Mouse (Mus musculus): Measurements from ENCODE around the gene Artn.

The Artn gene

GRCm38 (mm10) chr4:117929391-117929881 lies at the start of gene Artn:
Gene Artn (minus strand): TSS chr4:117929763.
- in situ Hi-C loops (cut with MboI, MseI) = loop anchor here (5.0 kb wide), 1 partner anchor 148 kb away; no protein-coding TSS in a partner anchor

DNA sequence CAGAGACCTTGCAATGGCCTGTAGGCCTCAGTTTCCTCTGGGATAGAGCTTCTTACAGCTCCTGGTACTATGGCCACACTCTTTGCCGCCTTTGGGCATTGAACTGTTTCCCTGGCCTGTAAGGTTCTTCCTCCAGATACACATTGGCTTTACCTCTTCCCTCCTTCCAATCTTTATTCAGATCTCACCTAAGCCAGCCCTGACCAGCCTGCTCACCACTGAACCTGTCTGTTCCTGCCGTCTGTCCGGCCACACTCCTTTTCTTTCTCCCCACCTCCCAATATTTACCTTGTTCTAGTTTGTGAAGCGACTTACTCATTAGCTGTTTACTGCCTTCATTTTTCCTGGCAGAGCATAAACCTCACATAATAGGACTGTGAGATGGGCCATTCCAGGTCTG lies 49.6 kb upstream of the Artn start:
- in situ Hi-C loops (cut with MboI, MseI) = no loop called here

DNA sequence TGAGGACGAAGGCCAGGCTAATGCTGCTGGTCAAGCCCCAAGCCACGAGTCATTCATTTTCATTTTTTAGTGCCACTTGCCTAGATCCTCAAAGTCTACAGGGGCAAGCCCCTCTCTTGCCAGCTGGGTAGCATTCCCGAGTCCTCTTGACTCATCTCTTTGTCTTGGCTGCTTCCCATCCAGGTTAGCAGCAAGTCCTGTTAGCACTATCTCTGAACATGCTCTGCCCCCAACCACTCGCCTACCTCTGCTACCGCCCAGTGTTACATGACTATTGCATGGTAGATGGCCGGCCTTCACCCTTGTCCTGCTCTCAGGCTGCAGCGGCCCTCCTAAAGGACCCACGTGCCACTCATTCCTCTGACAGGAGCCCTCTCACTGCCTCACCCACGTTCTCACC lies 48.7 kb upstream of the Artn start:
- in situ Hi-C loops (cut with MboI, MseI) = no loop called here

GRCm38 (mm10) chr4:117977841-117978240 lies 48.3 kb upstream of the Artn start:
- in situ Hi-C loops (cut with MboI, MseI) = no loop called here

GRCm38 (mm10) chr4:117977371-117977770 lies 47.8 kb upstream of the Artn start:
- in situ Hi-C loops (cut with MboI, MseI) = no loop called here

GRCm38 (mm10) chr4:117975820-117976219 lies 46.3 kb upstream of the Artn start:
- in situ Hi-C loops (cut with MboI, MseI) = no loop called here

DNA sequence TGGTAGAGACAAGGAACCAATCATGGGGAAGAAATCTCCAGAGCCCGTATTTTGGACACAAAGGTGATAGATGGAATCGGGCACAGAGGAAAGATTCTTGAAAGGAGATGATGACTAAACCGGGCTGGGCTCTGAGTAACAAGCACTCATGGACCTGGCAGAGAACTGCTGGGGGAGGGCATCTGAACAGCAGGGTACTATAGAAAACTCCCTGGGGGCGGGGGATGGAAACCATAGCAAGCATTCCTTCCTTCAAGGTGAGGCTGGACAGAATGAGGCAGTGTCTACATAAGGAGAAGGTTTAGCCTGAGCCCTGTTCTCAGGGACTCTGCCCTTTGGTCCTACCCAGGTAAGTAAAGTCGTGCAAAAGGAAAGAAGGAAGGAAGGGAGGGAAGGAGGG lies 45.2 kb upstream of the Artn start:
- in situ Hi-C loops (cut with MboI, MseI) = no loop called here

DNA sequence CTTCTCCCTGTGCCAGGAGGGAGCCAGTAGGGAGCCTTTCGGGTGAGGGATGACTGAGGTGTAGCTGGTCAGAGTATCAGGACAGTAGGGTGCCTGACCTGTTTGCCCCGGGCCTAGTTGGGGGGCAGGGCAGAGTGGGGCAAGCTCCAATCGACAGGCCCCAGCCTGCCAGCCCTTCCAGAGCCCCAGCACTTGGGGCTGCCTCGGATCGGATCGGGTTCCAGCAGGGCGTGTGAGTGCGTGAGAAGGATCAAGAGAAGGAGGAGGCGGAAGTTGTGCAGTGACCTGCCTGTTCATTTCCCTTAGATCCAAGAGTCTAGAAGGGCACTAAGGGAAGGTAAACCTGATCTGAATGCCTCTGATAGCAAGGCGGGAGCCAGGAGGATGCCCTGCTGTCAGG lies 43.4 kb upstream of the Artn start:
- in situ Hi-C loops (cut with MboI, MseI) = no loop called here

- in situ Hi-C loops (cut with MboI, MseI) = no loop called here
These were observed 34.9 kb upstream of the Artn start for GRCm38 (mm10) chr4:117964346-117965025.

DNA sequence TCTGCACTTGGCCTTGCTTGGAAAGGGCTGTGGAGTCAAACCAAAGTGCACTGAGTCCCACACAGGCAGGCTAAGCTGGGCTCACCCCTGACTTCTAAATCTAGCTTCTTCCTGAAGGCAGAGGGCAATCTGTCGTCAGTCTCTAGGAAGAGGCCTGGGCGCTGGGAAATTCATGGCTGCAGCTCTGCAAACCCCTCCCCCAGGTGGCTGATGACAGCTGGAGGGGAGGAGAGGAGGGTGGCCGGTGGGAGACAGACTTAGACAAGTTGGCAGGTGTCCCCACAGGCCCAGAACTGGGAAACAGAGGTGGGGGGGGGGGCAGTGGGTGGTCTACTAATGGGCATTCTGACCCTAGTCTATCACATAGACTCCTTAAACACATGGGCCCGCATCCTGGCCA lies 27.9 kb upstream of the Artn start:
- in situ Hi-C loops (cut with MboI, MseI) = no loop called here

DNA sequence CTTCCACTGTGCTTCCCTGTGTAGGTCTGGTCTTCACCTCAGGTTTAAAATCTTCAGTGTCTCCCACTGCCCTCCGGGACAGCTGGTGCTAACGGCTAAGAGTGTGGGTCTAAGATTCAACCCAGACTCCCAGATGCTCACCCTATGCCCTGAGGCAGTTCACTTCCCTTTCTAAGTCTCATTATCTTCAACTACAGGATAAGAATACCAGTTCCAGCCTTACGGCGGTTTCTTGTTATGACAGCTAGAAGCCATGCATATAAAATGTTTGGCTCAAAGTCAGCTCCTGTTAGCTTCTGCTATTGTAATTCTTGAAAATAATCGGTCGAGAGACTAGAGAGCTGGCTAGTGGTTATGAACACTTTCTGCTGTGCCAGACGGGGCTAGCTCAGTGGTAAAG lies 17.9 kb upstream of the Artn start:
- in situ Hi-C loops (cut with MboI, MseI) = no loop called here

- in situ Hi-C loops (cut with MboI, MseI) = no loop called here
These were observed 17.2 kb upstream of the Artn start for GRCm38 (mm10) chr4:117946639-117947305.

DNA sequence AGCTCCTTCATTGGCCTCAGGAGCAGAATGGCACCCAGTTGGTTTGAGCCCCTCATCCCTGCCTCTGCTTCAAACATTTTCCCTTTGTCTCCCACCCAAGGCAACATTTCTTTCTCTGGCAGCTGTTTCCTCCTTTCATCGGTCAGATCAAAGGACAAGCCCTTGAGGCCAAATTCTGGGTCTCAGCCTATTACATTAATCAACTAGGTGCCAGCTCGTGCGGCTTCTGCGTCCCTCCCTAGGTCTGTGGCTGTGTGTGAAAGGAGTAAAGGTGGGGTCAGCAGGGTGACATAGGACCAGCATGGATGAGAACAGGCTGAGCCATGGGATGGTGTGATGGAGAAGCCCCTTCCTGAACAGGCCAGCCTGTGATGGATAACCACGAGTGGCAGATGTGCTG lies 13.8 kb upstream of the Artn start:
- in situ Hi-C loops (cut with MboI, MseI) = no loop called here

- in situ Hi-C loops (cut with MboI, MseI) = no loop called here
These were observed 7.4 kb upstream of the Artn start for GRCm38 (mm10) chr4:117936964-117937363.

- in situ Hi-C loops (cut with MboI, MseI) = no loop called here
These were observed 4.5 kb upstream of the Artn start for GRCm38 (mm10) chr4:117934081-117934480.

GRCm38 (mm10) chr4:117933248-117933647 lies 3.7 kb upstream of the Artn start:
- in situ Hi-C loops (cut with MboI, MseI) = no loop called here

DNA sequence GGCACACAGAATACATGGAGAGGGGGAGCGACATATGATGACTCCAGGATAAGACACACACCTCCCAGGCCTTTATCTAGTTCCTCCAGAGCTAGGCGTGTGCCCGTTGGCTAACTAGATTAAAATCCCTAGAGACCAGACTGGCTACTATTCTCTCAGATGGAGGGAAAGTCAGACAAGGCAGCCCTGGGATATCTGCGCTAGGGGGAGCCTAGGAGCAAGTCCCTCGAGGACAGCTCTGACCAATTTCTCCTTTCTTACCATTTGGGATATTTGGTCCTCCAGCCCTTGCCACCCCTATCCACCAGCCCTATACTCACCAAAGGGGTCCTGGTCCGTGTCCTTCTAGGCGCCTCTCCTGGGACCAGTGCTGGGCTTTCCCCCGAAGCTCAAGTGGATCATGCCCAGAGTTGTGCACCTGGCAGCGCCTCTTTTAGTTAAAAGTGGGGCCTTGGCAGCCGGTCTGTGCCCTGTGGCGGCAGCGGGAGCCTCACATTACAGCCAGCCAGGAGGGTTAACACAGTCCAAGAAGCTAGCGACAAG lies 793 bp downstream of the Artn start:
- in situ Hi-C loops (cut with MboI, MseI) = loop anchor here (5.0 kb wide), 1 partner anchor 149 kb away; no protein-coding TSS in a partner anchor

GRCm38 (mm10) chr4:117928234-117928633 lies 1.3 kb downstream of the Artn start:
- in situ Hi-C loops (cut with MboI, MseI) = loop anchor here (5.0 kb wide), 1 partner anchor 149 kb away; no protein-coding TSS in a partner anchor

DNA sequence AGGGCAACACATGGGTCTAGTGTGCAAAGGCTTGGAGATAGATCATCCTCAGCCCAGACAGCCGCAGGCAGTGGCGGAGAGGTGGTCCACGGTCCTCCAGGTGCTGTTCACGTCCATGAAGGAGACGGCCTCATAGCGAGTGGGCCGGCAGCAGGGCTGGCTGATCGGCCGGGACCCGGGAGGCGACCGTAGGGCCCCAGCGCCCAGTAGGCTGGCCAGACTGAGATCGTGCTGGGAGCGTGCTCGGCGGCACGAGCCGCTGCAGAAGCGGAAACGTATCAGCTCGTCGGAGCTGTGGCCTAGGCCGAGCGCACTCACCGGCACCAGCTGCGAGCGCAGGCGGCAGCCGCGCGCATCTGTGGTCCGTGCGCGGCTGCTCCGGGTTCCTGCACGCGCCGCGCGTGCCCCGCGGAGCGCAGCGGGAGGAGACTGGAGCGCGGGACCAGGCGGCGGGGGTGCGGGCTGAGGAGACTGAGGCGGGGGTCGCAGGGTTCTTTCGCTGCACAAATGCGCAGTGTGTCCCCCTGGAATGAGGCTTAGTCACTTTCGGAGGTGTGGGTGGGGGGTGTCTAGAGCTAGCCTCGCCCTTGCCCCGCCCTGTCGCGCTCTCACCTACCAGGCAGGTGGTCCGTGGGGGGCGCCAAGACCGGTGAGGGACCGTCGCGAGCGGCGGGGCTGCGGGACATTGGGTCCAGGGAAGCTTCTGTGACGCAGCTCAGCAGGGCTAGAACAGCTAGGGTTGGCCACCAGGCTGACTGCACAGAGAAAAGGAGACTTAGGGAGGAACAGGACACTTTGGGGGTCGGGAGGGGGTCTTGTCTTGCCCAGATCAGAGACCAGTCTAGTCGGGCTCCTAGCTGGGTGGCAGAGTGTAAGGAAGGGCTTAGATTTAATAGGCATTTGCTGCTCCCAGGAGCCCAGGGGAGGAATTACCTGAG lies 2.7 kb downstream of the Artn start:
- in situ Hi-C loops (cut with MboI, MseI) = loop anchor here (5.0 kb wide), 1 partner anchor 150 kb away; no protein-coding TSS in a partner anchor

- in situ Hi-C loops (cut with MboI, MseI) = loop anchor here (5.0 kb wide), 1 partner anchor 152 kb away; no protein-coding TSS in a partner anchor
These were observed 4.6 kb downstream of the Artn start for GRCm38 (mm10) chr4:117924916-117925315.

- in situ Hi-C loops (cut with MboI, MseI) = no loop called here
These were observed 6.1 kb downstream of the Artn start for GRCm38 (mm10) chr4:117923450-117923849.

- in situ Hi-C loops (cut with MboI, MseI) = no loop called here
These were observed 8.2 kb downstream of the Artn start for GRCm38 (mm10) chr4:117921358-117921757.

Measured in T-helper 2 cell (primary cell).